Mouse (Mus musculus) testis, postnatal 10 days (tissue): ENCODE results near the gene Hist1h2bq.
"Not testable (repeated sequence)": the region's sequence is repeated elsewhere in the genome, so short reads cannot be mapped to it uniquely, and the experiment has no call there.

Source experiments
- DNase-seq: peaks from one replicate; pipeline ENCODE4 v3.0.0; 2021; ENCODE audit warnings: low spot score

Hist1h2bq gene

DNA sequence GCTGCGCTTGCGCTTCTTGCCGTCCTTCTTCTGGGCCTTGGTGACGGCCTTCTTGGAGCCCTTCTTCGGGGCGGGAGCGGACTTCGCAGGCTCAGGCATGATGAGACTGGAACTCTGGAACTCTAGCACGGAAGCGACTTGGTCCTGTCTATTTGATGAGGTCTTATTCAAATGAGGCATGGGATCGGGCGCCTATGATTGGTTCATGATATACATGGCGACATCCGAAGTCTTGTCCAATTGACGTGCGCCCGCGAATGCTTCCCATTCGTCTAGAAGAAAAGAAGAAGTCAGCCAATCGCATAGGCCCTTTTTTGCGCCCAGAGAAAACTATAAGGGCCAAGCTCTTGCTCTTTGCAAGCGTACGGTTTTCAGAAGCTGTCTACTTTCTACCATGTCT, at the start of gene Hist1h2bq, which contains the start of gene Hist1h2ao:
Gene Hist1h2bq (minus strand): TSS at position 125 of the 400 bp plus-strand sequence.
Gene Hist1h2ao (plus strand): TSS at position 393 of the 400 bp plus-strand sequence.
- DNase-seq = not testable (repeated sequence)

DNA sequence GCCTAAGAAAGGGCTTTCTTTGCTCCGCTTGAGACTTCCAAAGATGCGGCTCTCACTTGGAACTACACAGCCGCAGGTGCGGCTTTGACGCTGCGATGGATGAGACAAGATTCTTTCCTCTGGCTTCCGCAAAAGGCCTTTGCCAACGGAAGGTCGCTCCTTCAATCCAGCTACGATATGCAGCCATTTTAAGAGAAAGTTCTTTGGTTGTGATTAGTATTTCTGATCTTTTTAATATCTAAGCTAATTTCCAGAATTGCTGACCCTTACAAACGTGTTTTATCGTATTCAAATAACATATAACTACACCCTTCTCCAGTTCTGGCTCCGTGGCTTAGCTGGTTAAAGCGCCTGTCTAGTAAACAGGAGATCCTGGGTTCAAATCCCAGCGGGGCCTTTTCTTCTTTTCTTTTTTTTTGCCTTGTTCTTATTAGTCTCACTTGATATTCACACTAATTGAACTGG, 45.7 kb upstream of the Hist1h2bq start:
- DNase-seq = no peak

DNA sequence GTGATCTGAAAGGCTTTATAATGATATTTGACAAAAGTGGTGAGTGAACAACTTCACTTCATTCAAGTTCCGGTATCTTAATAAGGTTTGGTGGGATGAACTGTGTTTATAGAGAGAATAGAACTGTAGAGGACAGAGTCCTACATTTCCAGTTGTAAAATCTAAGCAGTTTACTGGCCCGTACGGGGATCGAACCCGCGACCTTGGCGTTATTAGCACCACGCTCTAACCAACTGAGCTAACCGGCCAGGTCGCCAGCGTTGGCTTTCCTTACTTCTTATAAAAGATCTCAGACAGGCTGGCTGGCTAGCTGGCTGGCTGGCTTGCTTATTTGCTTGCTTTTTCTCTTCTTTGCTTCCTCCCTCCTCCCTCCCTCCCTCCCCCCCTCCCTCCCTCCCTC, 45.1 kb upstream of the Hist1h2bq start:
- DNase-seq = peak; percentile 63

DNA sequence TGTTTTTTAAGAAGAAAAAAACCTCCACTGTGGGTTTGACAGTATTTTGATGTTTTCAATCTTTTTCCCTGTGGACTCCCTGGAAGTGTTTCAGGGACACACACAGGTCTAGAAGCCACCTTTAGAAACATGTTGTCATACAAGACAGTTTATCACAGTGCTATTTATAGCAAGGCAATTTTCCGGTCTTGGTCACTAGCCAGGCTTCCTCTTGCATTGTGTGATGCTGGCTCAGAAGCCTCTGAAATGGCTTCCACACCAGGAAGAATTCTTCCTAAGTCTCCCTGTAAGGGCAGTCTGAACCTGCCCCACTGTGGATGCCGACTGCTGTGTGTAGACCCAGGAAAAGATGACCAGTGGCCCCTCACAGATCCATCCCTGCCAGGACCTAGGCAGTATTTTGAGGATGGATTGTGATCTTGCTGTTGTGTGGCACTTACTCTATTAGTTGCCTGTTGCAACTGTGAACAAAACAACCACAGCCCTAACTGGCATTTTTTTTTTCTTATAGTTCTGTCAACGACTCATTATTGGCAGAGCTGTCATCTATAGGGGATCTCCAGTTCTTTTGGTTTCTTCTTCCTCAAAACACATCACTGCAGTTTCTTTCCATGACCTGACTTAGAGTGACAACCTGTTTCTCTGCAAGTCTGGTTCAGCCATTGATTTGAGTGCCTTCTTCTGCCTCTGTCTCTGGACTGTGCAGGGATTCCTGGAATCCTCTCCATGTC, 42.4 kb upstream of the Hist1h2bq start:
- no peak for DNase-seq

DNA sequence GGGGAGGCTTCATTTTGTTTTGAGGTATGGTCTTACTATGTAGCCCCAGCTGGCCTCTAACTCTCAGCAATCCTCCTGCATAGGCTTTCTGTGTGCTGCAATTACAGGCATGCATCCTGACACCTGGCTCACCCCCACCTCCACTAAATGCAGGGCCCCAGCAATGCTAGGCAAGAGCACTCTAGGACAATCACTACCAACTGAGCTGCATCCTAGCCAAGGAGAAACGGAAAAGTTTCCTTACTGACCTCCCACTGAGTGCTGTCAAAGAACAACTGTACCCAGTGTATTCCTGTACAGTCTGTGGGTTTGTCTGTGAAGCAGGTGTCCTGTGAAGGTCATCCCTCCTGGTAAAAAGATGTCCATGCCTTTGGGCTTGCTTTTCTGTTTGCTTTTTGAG, 40.7 kb upstream of the Hist1h2bq start:
- not testable (repeated sequence) for DNase-seq

DNA sequence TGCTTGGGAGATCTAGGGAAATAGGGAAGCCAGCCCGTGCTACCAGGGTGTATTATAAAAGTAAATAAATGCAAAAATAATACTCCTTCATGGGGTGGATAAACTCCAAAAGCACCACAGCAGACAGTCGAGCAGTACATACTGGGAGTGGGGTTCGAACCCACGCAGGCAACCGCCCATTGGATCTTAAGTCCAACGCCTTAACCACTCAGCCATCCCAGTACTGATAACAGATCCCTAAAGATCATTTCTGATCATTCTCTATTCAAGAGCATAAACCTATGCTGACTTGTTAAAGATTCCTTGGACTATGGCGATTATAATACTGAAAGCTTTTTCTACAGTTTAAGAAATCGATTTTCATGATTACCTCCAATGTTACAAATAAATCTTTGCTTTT, 37.9 kb upstream of the Hist1h2bq start:
- no peak for DNase-seq

DNA sequence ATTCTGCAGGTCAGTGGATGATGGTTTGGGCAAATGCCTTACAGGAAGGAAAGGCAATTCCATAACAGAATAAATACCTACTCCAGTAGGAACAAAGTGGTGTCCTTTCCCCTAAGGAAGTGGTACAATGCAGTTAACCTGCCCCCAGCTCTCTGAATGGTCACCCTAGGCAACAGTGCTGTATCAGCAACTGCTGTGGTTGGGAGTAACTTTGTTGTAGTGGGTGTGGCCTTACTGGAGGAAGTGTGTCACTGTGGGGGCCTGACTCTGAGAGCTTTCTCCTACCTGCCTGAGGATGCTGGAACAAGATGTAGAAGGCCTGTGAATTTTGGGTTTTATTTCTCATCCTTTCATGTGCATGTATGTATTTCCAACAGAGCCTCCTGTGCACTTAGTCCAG, 36.4 kb upstream of the Hist1h2bq start:
- not testable (repeated sequence) for DNase-seq

DNA sequence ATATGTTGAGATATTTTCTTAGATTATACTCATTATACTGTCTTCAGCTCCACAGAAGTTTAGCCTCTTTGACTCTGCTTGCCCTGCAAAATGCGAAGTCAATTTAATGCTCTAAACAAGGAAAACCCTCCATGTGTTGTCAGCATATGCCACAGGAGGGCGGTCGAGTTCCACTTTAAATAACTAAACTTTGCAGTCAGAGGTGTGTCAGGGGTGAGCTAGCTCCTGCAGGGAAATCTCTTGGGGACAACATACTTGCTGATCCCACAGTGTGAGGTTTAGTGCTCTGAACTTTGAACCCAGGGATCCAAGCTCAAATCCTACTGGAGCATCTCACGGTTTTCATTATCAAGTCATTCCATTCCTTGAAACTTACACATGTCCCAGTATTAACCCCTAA, 30.5 kb upstream of the Hist1h2bq start:
- DNase-seq = not testable (repeated sequence)

DNA sequence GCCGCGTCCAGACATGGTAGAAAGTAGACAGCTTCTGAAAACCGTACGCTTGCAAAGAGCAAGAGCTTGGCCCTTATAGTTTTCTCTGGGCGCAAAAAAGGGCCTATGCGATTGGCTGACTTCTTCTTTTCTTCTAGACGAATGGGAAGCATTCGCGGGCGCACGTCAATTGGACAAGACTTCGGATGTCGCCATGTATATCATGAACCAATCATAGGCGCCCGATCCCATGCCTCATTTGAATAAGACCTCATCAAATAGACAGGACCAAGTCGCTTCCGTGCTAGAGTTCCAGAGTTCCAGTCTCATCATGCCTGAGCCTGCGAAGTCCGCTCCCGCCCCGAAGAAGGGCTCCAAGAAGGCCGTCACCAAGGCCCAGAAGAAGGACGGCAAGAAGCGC, 23.5 kb upstream of the Hist1h2bq start, which contains the start of the genes Hist1h2ap and Hist1h2br:
Gene Hist1h2ap (minus strand): TSS at position 47 of the 400 bp plus-strand sequence.
Gene Hist1h2br (plus strand): TSS at position 283 of the 400 bp plus-strand sequence.
- not testable (repeated sequence) for DNase-seq

DNA sequence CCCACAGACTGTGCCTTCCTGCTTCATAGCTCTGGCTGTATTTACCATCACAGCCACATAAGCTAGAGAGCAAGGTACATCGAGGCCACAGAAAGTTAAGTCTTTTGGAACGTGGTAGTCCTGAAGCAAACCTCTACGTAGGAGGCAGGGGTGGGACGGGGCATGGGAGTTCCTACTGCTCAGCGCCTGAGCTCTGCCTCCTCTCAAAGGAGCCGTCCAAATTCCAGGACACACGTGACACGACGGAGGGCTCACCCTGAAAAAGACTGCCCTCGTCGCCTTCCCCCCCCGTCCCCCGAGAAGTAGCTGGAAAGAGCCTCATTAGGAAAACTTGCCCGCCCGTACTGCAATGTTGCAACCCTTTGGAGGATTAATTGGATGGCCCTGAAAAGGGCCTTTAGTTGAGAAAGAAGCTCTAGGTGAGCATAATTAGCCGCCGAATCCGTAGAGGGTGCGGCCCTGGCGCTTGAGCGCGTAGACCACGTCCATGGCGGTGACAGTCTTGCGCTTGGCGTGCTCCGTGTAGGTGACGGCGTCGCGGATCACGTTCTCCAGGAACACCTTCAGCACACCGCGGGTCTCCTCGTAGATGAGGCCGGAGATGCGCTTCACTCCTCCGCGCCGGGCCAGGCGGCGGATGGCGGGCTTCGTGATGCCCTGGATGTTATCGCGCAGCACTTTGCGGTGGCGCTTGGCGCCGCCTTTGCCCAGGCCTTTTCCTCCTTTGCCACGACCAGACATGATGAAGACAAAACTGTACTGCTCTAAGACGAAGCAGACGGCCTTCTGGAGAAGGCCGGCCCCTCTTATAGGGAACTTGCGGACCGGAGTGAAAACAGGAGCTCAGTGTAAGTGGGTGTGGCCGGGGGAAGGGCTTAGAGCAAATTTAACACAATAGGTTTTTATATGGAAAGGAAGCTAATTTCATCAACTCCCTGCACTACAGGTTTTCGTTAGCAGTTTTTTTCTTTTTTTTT, 21.7 kb upstream of the Hist1h2bq start, which contains the start of gene Hist1h4n:
Gene Hist1h4n (minus strand): TSS at position 779 of the 977 bp plus-strand sequence.
- not testable (repeated sequence) for DNase-seq

DNA sequence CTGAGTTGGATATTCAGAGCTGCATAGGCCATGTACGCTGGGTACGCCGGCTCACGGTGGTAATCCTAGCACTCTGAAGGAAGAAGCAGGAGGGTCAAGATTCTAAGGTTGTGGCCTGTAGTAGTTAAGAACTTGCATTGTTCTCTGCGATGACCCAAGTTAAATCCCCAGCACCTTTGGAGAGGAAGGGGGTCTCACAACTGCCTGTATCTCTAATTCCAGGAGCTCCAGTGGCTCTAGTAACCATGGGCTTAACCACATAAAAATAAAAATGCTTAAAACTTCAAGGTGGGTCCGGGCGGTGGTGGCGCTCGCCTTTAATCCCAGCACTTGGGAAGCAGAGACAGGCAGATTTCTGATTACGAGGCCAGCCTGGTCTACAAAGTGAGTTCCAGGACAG, 20.3 kb upstream of the Hist1h2bq start:
- DNase-seq = no peak

DNA sequence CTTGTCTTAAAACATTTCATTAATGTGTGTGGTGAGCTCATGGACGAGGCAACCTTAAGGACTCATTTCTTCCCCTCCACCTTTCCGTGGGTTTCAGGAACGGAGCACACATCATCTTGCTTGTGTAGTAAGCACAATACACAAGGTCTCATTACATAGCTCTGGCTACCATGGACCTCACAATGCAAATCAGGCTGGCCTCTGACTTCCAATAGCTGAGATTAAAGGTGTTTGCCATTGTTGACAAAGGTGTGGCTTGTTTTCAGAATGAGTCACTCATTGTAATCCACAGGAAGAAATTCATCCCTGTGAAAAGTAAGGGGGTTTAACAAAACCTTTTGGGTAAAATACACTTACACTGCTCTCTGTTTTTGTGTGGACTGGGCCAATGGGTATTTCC, 18.5 kb upstream of the Hist1h2bq start:
- DNase-seq = no peak

DNA sequence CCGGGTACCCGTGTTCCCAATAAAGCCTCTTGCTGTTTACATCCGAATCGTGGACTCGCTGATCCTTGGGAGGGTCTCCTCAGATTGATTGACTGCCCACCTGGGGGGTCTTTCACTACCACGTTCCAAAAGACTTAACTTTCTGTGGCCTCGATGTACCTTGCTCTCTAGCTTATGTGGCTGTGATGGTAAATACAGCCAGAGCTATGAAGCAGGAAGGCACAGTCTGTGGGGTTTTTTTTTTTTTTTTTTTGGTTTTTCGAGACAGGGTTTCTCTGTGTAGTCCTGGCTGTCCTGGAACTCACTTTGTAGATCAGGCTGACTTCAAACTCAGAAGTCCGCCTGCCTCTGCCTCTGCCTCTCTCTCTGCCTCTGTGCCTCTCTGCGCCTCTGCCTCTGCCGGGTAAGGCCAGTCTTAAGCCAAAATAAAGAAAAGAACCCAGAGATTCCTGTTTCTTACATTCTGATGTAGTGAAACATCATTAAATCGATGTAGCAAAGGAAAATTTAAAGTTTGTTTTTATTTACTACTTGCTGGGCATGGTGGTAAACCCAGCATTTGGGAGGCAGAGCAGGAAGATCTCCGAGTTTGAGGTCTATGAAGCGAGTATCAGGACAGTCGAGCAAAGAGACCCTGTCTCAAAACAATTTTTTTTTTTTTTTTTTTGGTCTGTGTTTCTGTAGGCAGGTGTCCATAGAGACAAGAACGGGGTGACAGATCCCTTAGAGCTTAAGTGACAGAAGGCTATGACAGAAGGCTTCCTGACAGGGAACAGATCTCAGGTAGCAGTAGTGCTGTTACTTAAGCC, 10.3 kb upstream of the Hist1h2bq start:
- not testable (repeated sequence) for DNase-seq

DNA sequence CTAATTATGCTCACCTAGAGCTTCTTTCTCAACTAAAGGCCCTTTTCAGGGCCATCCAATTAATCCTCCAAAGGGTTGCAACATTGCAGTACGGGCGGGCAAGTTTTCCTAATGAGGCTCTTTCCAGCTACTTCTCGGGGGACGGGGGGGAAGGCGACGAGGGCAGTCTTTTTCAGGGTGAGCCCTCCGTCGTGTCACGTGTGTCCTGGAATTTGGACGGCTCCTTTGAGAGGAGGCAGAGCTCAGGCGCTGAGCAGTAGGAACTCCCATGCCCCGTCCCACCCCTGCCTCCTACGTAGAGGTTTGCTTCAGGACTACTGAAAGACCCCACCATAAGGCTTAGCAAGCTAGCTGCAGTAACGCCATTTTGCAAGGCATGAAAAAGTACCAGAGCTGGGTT, 2.1 kb upstream of the Hist1h2bq start:
- not testable (repeated sequence) for DNase-seq

DNA sequence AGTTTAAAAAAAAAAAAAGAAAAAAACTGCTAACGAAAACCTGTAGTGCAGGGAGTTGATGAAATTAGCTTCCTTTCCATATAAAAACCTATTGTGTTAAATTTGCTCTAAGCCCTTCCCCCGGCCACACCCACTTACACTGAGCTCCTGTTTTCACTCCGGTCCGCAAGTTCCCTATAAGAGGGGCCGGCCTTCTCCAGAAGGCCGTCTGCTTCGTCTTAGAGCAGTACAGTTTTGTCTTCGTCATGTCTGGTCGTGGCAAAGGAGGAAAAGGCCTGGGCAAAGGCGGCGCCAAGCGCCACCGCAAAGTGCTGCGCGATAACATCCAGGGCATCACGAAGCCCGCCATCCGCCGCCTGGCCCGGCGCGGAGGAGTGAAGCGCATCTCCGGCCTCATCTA, 1.5 kb upstream of the Hist1h2bq start, which contains the start of gene Hist1h4m:
Gene Hist1h4m (plus strand): TSS at position 208 of the 400 bp plus-strand sequence.
- not testable (repeated sequence) for DNase-seq

DNA sequence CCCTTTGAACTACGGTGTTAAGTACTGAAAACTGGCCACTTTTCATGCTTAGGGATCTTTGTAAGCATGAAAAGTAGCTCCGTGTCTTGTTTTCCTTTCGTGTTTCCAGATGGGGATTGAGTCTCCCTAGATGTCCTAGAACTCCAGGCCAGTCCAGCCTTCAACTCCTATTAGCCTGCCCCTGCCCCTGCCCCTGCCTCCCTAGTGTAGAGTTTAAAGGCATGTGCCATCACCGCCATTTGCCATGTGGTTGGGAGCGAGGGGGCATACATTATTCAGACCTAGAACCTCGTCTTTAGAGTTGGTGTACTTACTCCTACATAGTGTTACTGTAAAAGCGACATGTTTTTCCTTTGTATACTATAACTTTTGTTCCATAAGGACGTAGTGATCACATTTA, 1.1 kb upstream of the Hist1h2bq start:
- DNase-seq = not testable (repeated sequence)

DNA sequence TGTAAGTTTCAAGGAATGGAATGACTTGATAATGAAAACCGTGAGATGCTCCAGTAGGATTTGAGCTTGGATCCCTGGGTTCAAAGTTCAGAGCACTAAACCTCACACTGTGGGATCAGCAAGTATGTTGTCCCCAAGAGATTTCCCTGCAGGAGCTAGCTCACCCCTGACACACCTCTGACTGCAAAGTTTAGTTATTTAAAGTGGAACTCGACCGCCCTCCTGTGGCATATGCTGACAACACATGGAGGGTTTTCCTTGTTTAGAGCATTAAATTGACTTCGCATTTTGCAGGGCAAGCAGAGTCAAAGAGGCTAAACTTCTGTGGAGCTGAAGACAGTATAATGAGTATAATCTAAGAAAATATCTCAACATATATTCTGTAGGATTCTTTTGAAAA, 6.9 kb downstream of the Hist1h2bq start:
- DNase-seq = not testable (repeated sequence)

DNA sequence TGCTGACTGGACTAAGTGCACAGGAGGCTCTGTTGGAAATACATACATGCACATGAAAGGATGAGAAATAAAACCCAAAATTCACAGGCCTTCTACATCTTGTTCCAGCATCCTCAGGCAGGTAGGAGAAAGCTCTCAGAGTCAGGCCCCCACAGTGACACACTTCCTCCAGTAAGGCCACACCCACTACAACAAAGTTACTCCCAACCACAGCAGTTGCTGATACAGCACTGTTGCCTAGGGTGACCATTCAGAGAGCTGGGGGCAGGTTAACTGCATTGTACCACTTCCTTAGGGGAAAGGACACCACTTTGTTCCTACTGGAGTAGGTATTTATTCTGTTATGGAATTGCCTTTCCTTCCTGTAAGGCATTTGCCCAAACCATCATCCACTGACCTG, 12.8 kb downstream of the Hist1h2bq start:
- not testable (repeated sequence) for DNase-seq

DNA sequence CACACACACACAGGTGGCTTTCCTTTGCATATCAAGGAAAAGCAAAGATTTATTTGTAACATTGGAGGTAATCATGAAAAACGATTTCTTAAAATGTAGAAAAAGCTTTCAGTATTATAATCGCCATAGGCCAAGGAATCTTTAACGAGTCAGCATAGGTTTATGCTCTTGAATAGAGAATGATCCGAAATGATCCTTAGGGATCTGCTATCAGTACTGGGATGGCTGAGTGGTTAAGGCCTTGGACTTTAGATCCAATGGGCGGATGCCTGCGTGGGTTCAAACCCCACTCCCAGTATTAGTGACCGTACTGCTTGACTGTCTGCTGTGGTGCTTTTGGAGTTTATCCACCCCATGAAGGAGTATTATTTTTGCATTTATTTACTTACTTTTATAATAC, 14.4 kb downstream of the Hist1h2bq start:
- no peak for DNase-seq

DNA sequence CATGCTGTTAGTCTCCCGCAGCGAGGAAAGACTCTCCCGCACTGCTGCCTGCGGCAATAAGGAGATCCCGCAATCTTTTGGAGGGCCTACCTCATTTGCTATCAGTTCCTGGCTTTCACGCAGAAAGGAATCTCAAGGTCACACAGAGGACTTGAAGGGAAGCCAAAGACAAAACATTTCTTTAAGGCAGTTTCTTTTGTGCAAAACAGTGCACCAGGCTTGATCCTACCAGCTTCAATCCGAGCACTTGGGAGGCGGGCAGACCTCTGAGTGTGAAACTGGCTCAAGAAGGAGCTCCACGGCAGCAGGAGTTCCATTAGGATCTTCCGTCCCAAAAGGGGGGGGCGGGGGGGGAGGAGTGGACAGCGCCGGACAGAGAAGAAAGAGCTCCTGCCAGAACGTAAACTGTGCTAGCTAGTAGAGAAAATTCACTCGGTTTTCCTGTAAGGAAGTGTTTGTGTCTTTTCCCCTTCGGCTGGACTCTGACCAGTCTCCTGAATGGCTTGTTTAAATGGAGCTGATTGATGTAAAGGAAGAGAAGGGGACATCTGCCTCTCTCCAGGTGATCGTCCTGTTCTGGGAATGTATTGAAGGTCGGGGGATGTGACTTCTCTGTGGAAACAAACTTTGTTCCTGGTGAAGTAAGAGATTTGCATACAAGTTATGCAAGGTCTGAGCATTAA, 19.3 kb downstream of the Hist1h2bq start:
- peak; percentile 43 for DNase-seq

DNA sequence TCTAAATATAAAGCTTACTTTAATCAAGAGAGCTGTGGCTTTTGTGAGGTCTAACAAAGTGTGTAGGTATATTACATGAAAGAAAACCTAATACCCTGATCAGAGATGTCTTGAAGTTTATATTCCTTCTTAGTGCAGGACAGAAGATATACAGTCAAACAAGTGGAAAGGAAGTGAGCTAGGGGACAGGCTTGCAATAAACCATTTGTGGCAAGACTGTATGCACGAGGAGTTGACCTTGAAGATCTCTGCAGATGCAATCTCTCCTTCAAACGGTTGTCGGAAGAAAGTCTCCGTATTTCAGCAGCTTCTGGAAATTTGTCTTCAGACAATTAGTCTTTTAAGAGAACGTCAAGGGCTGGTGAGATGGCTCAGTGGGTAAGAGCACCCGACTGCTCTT, 20.1 kb downstream of the Hist1h2bq start:
- peak; percentile 12 for DNase-seq
